Comparison of ENCODE assay signal across 25 mouse cellular contexts in genomic region chr5:24801841-24802624, GRCm38 (mm10). TPM values are rescaled to one million over a fixed set of nuclear protein-coding genes. Genes with fewer than 3 reads are reported as not detected.
DNase-seq lines count a peak whose midpoint lies in the region; ATAC-seq and TF ChIP-seq lines count a peak whose summit lies in the region.
"Had no signal": no experiment of that assay in that cellular context is flagged by ENCODE, and none has a peak within 500 bp of the region (broad histone marks: within the 10 kb centered on the region; RNA-seq: fewer than 3 reads in every experiment).

No protein-coding gene starts in this region.

- no peaks in the 10 kb centered on the region for H3K9me3 ChIP-seq in heart, embryonic 13.5 days
- no peaks in the 10 kb centered on the region for H3K9me3 ChIP-seq in liver, embryonic 12.5 days (replicated peaks)
- H3K9me3 ChIP-seq in liver, postnatal 0 days (ENCODE audit: low read length) = no peaks in the 10 kb centered on the region
- H3K9me3 ChIP-seq: forebrain, embryonic 12.5 days; hindbrain, embryonic 12.5 days; stomach, embryonic 15.5 days had no signal

- H3K27me3 ChIP-seq in heart, embryonic 13.5 days (replicated peaks) = no peaks in the 10 kb centered on the region
- H3K27me3 ChIP-seq in liver, embryonic 12.5 days (replicated peaks) = 0 out of 2 replicates have a peak, but pooled peaks cover 4% of the 10 kb centered on the region
- H3K27me3 ChIP-seq in liver, postnatal 0 days (ENCODE audit: insufficient read depth, low read length) = no peaks in the 10 kb centered on the region
- H3K27me3 ChIP-seq: forebrain, embryonic 12.5 days; hindbrain, embryonic 12.5 days; stomach, embryonic 15.5 days had no signal

- WGBS in heart, embryonic 13.5 days = 48% methylated on average over 6 of the region's 6 CpGs
- WGBS in liver, embryonic 12.5 days (ENCODE audit: insufficient replicate concordance) = 62% methylated on average over 6 of the region's 6 CpGs
- WGBS in liver, postnatal 0 days (ENCODE audit: insufficient replicate concordance) = 60% methylated on average over 6 of the region's 6 CpGs
- 25% methylated on average over 6 of the region's 6 CpGs for WGBS in large intestine, adult 2 months

- H3K4me2 ChIP-seq in heart, embryonic 13.5 days = no peak overlapping the region
- no peak overlapping the region for H3K4me2 ChIP-seq in liver, embryonic 12.5 days
- no peak overlapping the region for H3K4me2 ChIP-seq in liver, postnatal 0 days (ENCODE audit: low read depth, low read length)
- H3K4me2 ChIP-seq: forebrain, embryonic 12.5 days; hindbrain, embryonic 12.5 days; midbrain, embryonic 11.5 days; stomach, embryonic 15.5 days had no signal

- no peak for DNase-seq in heart, adult 9 months (ENCODE audit: low spot score in 2 of 2)
- no peak for DNase-seq in liver, postnatal 0 days
- peak; percentile 54 for DNase-seq in large intestine, adult 2 months (ENCODE audit: low read depth, low spot score)
- no peak for DNase-seq in adrenal gland, postnatal 14 days
- DNase-seq in gastrocnemius, adult 18-20 months (ENCODE audit: low spot score) = no peak
- DNase-seq in T-cell, adult 2 months (ENCODE audit: low spot score) = no peak
- DNase-seq: adrenal gland, postnatal 25 days; cerebellum, adult 9-11 months; kidney, adult 2 months; left cerebral cortex, postnatal 4 days; right cerebral cortex, adult 18-20 months; thymus, adult 18-20 months; thymus, postnatal 36 days had no signal

- TF ChIP-seq EP300 in liver, postnatal 0 days (IDR thresholded peaks at IDR 0.05; ENCODE audit: low read depth) = no peak

- peaks cover 60% of the 10 kb centered on the region for H3K36me3 ChIP-seq in heart, embryonic 13.5 days
- peaks cover 59% of the 10 kb centered on the region for H3K36me3 ChIP-seq in liver, embryonic 12.5 days
- peaks cover 40% of the 10 kb centered on the region for H3K36me3 ChIP-seq in liver, postnatal 0 days (replicated peaks; ENCODE audit: insufficient read depth, low read length)

- no peak overlapping the region for H3K4me3 ChIP-seq in heart, embryonic 13.5 days
- no peak overlapping the region for H3K4me3 ChIP-seq in liver, embryonic 12.5 days
- no peak overlapping the region for H3K4me3 ChIP-seq in liver, postnatal 0 days (ENCODE audit: low read depth, low read length)
- H3K4me3 ChIP-seq: erythroblast, embryonic 14.5 days; forebrain, embryonic 12.5 days; hindbrain, embryonic 12.5 days; stomach, embryonic 15.5 days had no signal

- ATAC-seq in heart, embryonic 13.5 days (ENCODE audit: extremely low read depth, insufficient number of reproducible peaks, low FRiP score, low TSS enrichment) = no peak
- 0 out of 2 replicates have a peak, but pooled peaks have one; percentile 57 for ATAC-seq in liver, embryonic 12.5 days
- no peak for ATAC-seq in liver, postnatal 0 days
- ATAC-seq: lung, postnatal 0 days had no signal

- no peak for TF ChIP-seq CTCF in liver, postnatal 0 days (IDR thresholded peaks at IDR 0.05; ENCODE audit: low read depth)

- H3K27ac ChIP-seq in heart, embryonic 13.5 days (replicated peaks) = peak overlapping the region; percentile 2; the same call in 1 of the 2 replicates
- no peak overlapping the region; the same call in 1 of the 2 replicates for H3K27ac ChIP-seq in liver, embryonic 12.5 days
- H3K27ac ChIP-seq in liver, postnatal 0 days (ENCODE audit: low read depth) = no peak overlapping the region
- H3K27ac ChIP-seq: forebrain, embryonic 12.5 days; hindbrain, embryonic 12.5 days; kidney, postnatal 0 days; stomach, embryonic 15.5 days had no signal

- 0 out of 2 replicates have a peak overlapping the region, but pooled peaks have one; percentile 17 for H3K9ac ChIP-seq in heart, embryonic 13.5 days
- no peak overlapping the region for H3K9ac ChIP-seq in liver, embryonic 12.5 days
- H3K9ac ChIP-seq in liver, postnatal 0 days (replicated peaks) = no peak overlapping the region
- H3K9ac ChIP-seq: forebrain, embryonic 12.5 days; hindbrain, embryonic 12.5 days; stomach, embryonic 15.5 days had no signal

- peaks cover 24% of the 10 kb centered on the region for H3K4me1 ChIP-seq in heart, embryonic 13.5 days
- H3K4me1 ChIP-seq in liver, embryonic 12.5 days = peaks cover 12% of the 10 kb centered on the region
- no peaks in the 10 kb centered on the region for H3K4me1 ChIP-seq in liver, postnatal 0 days (ENCODE audit: insufficient read depth)
- H3K4me1 ChIP-seq: forebrain, embryonic 12.5 days; hindbrain, embryonic 12.5 days had no signal

RNA-seq across cellular contexts. Expression of gene Rheb, which starts 40.4 kb away (rescaled TPM):
- polyA plus RNA-seq in heart, embryonic 13.5 days (2015; fragmentation: Nextera tagmentation; extraction: Ambion mirVana) = 235 and 261 TPM in 2 replicates
- 110 and 113 TPM in 2 replicates for polyA plus RNA-seq in liver, embryonic 12.5 days (2016; fragmentation: Nextera tagmentation; extraction: Ambion mirVana)
- polyA plus RNA-seq in liver, postnatal 0 days (2015; fragmentation: Nextera tagmentation; extraction: Ambion mirVana) = 79.6 and 80.0 TPM in 2 replicates
- 15.0 and 15.3 TPM in 2 replicates for polyA plus RNA-seq in large intestine, adult 2 months (2012; rRNA removed)
- total RNA-seq in adrenal gland, postnatal 14 days (2021) = 68.6 and 76.1 TPM in 2 replicates
- 10 to 100 TPM; 62.1 to 71.5 TPM for total RNA-seq in gastrocnemius, adult 18-20 months (2021)

RNA-seq across cellular contexts. Expression of gene Crygn, which starts 44.2 kb away (rescaled TPM):
- polyA plus RNA-seq in heart, embryonic 13.5 days (2015; fragmentation: Nextera tagmentation; extraction: Ambion mirVana) = 1.9 and 3.0 TPM in 2 replicates
- polyA plus RNA-seq in liver, embryonic 12.5 days (2016; fragmentation: Nextera tagmentation; extraction: Ambion mirVana) = 0.71 TPM in 1 of 2 replicates, not detected in the other
- polyA plus RNA-seq in liver, postnatal 0 days (2015; fragmentation: Nextera tagmentation; extraction: Ambion mirVana) = 1.4 and 1.6 TPM in 2 replicates
- 0.11 TPM in 1 of 2 replicates, not detected in the other for polyA plus RNA-seq in large intestine, adult 2 months (2012; rRNA removed)
- 2.6 and 2.9 TPM in 2 replicates for total RNA-seq in adrenal gland, postnatal 14 days (2021)
- not detected for total RNA-seq in gastrocnemius, adult 18-20 months (2021)
- total RNA-seq: midbrain, postnatal 0 days had no signal
- polyA plus RNA-seq: brain, embryonic 14.5 days; erythroblast, embryonic 14.5 days; forebrain, embryonic 12.5 days; hindbrain, embryonic 12.5 days; neural tube, embryonic 14.5 days had no signal
